Mouse (Mus musculus): ENCODE results near the gene Sned1. TPM values are rescaled to one million over a fixed set of nuclear protein-coding genes. Genes with fewer than 3 reads are reported as not detected.
A peak's percentile ranks its signal among the peaks of the same experiment; 100 is the strongest.

Sned1 gene
- polyA plus RNA-seq, 1 experiment from 2014 or later: 7.2 TPM

- no peaks in the 10 kb centered on the region for H3K9me3 ChIP-seq (replicated peaks)
Measured at GRCm38 (mm10) chr1:93229626-93230025, 6.0 kb upstream of the Sned1 start.

GRCm38 (mm10) chr1:93236545-93236924, 894 bp downstream of the Sned1 start:
- no peak for ATAC-seq (ENCODE audit: insufficient number of reproducible peaks, low FRiP score)
- WGBS: 17% methylated on average over 3 of the region's 3 CpGs
- peak overlapping the region; percentile 67 for H3K9ac ChIP-seq
- peaks cover 20% of the 10 kb centered on the region for H3K4me1 ChIP-seq (replicated peaks)
- peak overlapping the region; percentile 61 for H3K4me3 ChIP-seq
- H3K27me3 ChIP-seq (replicated peaks): peaks cover 39% of the 10 kb centered on the region
- peak overlapping the region; percentile 98 for H3K4me2 ChIP-seq
- H3K36me3 ChIP-seq: no peaks in the 10 kb centered on the region
- H3K27ac ChIP-seq (ENCODE audit: poor library complexity, severe bottlenecking): no peak overlapping the region
- no peaks in the 10 kb centered on the region for H3K9me3 ChIP-seq (replicated peaks)

More at GRCm38 (mm10) chr1:93229626-93230025, 6.0 kb upstream of the Sned1 start:
- Histone ChIP-seq H3K27me3 (replicated peaks) (peaks cover 30% of the 10 kb centered on the region), H3K36me3 (no peaks in the 10 kb centered on the region), H3K4me2 (no peak overlapping the region), H3K27ac (ENCODE audit: poor library complexity, severe bottlenecking) (no peak overlapping the region), H3K4me1 (replicated peaks) (peaks cover 4% of the 10 kb centered on the region; the same call in 1 of the 2 replicates), H3K4me3 (no peak overlapping the region), H3K9ac (no peak overlapping the region)
- WGBS: 72% methylated on average over 4 of the region's 4 CpGs
- ATAC-seq (ENCODE audit: insufficient number of reproducible peaks, low FRiP score): no peak

- ATAC-seq (ENCODE audit: insufficient number of reproducible peaks, low FRiP score): no peak
- no peak overlapping the region for H3K27ac ChIP-seq (ENCODE audit: poor library complexity, severe bottlenecking)
- no peak overlapping the region for H3K9ac ChIP-seq
- peaks cover 20% of the 10 kb centered on the region for H3K4me1 ChIP-seq (replicated peaks)
- no peak overlapping the region for H3K4me3 ChIP-seq
- no peak overlapping the region for H3K4me2 ChIP-seq
- peaks cover 37% of the 10 kb centered on the region for H3K27me3 ChIP-seq (replicated peaks)
- WGBS: 82% methylated on average over 10 of the region's 10 CpGs
- no peaks in the 10 kb centered on the region for H3K36me3 ChIP-seq
- no peaks in the 10 kb centered on the region for H3K9me3 ChIP-seq (replicated peaks)
Measured at GRCm38 (mm10) chr1:93237676-93238075, 2.0 kb downstream of the Sned1 start.

- H3K4me3 ChIP-seq: no peak overlapping the region
- WGBS: 43% methylated on average over 4 of the region's 4 CpGs
- no peaks in the 10 kb centered on the region for H3K36me3 ChIP-seq
- no peak overlapping the region for H3K4me2 ChIP-seq
- peaks cover 20% of the 10 kb centered on the region for H3K4me1 ChIP-seq (replicated peaks)
- H3K9me3 ChIP-seq (replicated peaks): no peaks in the 10 kb centered on the region
- ATAC-seq (ENCODE audit: insufficient number of reproducible peaks, low FRiP score): no peak
- no peak overlapping the region for H3K9ac ChIP-seq
- H3K27me3 ChIP-seq (replicated peaks): peaks cover 37% of the 10 kb centered on the region
- no peak overlapping the region for H3K27ac ChIP-seq (ENCODE audit: poor library complexity, severe bottlenecking)
Measured at GRCm38 (mm10) chr1:93238201-93238600, 2.6 kb downstream of the Sned1 start.

- H3K27me3 ChIP-seq (replicated peaks): no peaks in the 10 kb centered on the region
- ATAC-seq (ENCODE audit: insufficient number of reproducible peaks, low FRiP score): no peak
- H3K9ac ChIP-seq: no peak overlapping the region
- no peak overlapping the region for H3K27ac ChIP-seq (ENCODE audit: poor library complexity, severe bottlenecking)
- H3K4me1 ChIP-seq (replicated peaks): peaks cover 14% of the 10 kb centered on the region
- H3K9me3 ChIP-seq (replicated peaks): no peaks in the 10 kb centered on the region
- 41% methylated on average over 2 of the region's 2 CpGs for WGBS
- no peaks in the 10 kb centered on the region for H3K36me3 ChIP-seq
- H3K4me2 ChIP-seq: no peak overlapping the region
- no peak overlapping the region for H3K4me3 ChIP-seq
Measured at GRCm38 (mm10) chr1:93245936-93246335, 10.3 kb downstream of the Sned1 start.

- Histone ChIP-seq H3K4me1 (replicated peaks) (no peaks in the 10 kb centered on the region), H3K4me3 (no peak overlapping the region), H3K36me3 (no peaks in the 10 kb centered on the region), H3K9ac (no peak overlapping the region), H3K9me3 (replicated peaks) (no peaks in the 10 kb centered on the region), H3K27ac (ENCODE audit: poor library complexity, severe bottlenecking) (no peak overlapping the region), H3K27me3 (replicated peaks) (peaks cover 6% of the 10 kb centered on the region; the same call in 1 of the 2 replicates), H3K4me2 (no peak overlapping the region)
- ATAC-seq (ENCODE audit: insufficient number of reproducible peaks, low FRiP score): no peak
- WGBS: 36% methylated on average over 2 of the region's 2 CpGs
Measured at GRCm38 (mm10) chr1:93252586-93252985, 16.9 kb downstream of the Sned1 start.

GRCm38 (mm10) chr1:93255761-93256160, 20.1 kb downstream of the Sned1 start:
- Histone ChIP-seq H3K9me3 (replicated peaks) (no peaks in the 10 kb centered on the region), H3K27ac (ENCODE audit: poor library complexity, severe bottlenecking) (no peak overlapping the region), H3K4me2 (no peak overlapping the region), H3K9ac (no peak overlapping the region), H3K36me3 (no peaks in the 10 kb centered on the region), H3K27me3 (replicated peaks) (peaks cover 9% of the 10 kb centered on the region), H3K4me3 (no peak overlapping the region), H3K4me1 (replicated peaks) (no peaks in the 10 kb centered on the region)
- WGBS: 86% methylated on average over 7 of the region's 7 CpGs
- no peak for ATAC-seq (ENCODE audit: insufficient number of reproducible peaks, low FRiP score)

- Histone ChIP-seq H3K27me3 (replicated peaks) (peaks cover 9% of the 10 kb centered on the region), H3K27ac (ENCODE audit: poor library complexity, severe bottlenecking) (no peak overlapping the region), H3K9ac (no peak overlapping the region), H3K4me3 (no peak overlapping the region), H3K36me3 (no peaks in the 10 kb centered on the region), H3K4me2 (no peak overlapping the region), H3K9me3 (replicated peaks) (no peaks in the 10 kb centered on the region), H3K4me1 (replicated peaks) (no peaks in the 10 kb centered on the region)
- WGBS: 89% methylated on average over 1 of the region's 1 CpGs
- no peak for ATAC-seq (ENCODE audit: insufficient number of reproducible peaks, low FRiP score)
Measured at GRCm38 (mm10) chr1:93257560-93257959, 21.9 kb downstream of the Sned1 start.

GRCm38 (mm10) chr1:93267207-93267606, 31.6 kb downstream of the Sned1 start:
- H3K9ac ChIP-seq: no peak overlapping the region
- 35% methylated on average over 3 of the region's 3 CpGs for WGBS
- no peak overlapping the region for H3K4me3 ChIP-seq
- H3K9me3 ChIP-seq (replicated peaks): no peaks in the 10 kb centered on the region
- H3K4me1 ChIP-seq (replicated peaks): no peaks in the 10 kb centered on the region
- H3K4me2 ChIP-seq: no peak overlapping the region
- H3K36me3 ChIP-seq: no peaks in the 10 kb centered on the region
- 0 out of 2 replicates have a peak, but pooled peaks cover 13% of the 10 kb centered on the region for H3K27me3 ChIP-seq (replicated peaks)
- ATAC-seq (ENCODE audit: insufficient number of reproducible peaks, low FRiP score): no peak
- H3K27ac ChIP-seq (ENCODE audit: poor library complexity, severe bottlenecking): no peak overlapping the region

- no peak for ATAC-seq (ENCODE audit: insufficient number of reproducible peaks, low FRiP score)
- 78% methylated on average over 2 of the region's 2 CpGs for WGBS
- Histone ChIP-seq H3K27me3 (replicated peaks) (0 out of 2 replicates have a peak, but pooled peaks cover 13% of the 10 kb centered on the region), H3K4me1 (replicated peaks) (no peaks in the 10 kb centered on the region), H3K36me3 (no peaks in the 10 kb centered on the region), H3K27ac (ENCODE audit: poor library complexity, severe bottlenecking) (no peak overlapping the region), H3K4me3 (no peak overlapping the region), H3K9me3 (replicated peaks) (no peaks in the 10 kb centered on the region), H3K4me2 (no peak overlapping the region), H3K9ac (no peak overlapping the region)
Measured at GRCm38 (mm10) chr1:93268246-93268645, 32.6 kb downstream of the Sned1 start.

- H3K27me3 ChIP-seq (replicated peaks): 0 out of 2 replicates have a peak, but pooled peaks cover 13% of the 10 kb centered on the region
- WGBS: 64% methylated on average over 3 of the region's 3 CpGs
- H3K4me2 ChIP-seq: no peak overlapping the region
- no peak overlapping the region for H3K9ac ChIP-seq
- no peaks in the 10 kb centered on the region for H3K9me3 ChIP-seq (replicated peaks)
- H3K27ac ChIP-seq (ENCODE audit: poor library complexity, severe bottlenecking): no peak overlapping the region
- no peak for ATAC-seq (ENCODE audit: insufficient number of reproducible peaks, low FRiP score)
- no peak overlapping the region for H3K4me3 ChIP-seq
- peaks cover 6% of the 10 kb centered on the region; the same call in 1 of the 2 replicates for H3K36me3 ChIP-seq
- no peaks in the 10 kb centered on the region for H3K4me1 ChIP-seq (replicated peaks)
Measured at GRCm38 (mm10) chr1:93270516-93271240, 35.0 kb downstream of the Sned1 start.

- Histone ChIP-seq H3K4me1 (replicated peaks) (no peaks in the 10 kb centered on the region), H3K4me2 (no peak overlapping the region), H3K27ac (ENCODE audit: poor library complexity, severe bottlenecking) (no peak overlapping the region), H3K9me3 (replicated peaks) (no peaks in the 10 kb centered on the region), H3K27me3 (replicated peaks) (peaks cover 13% of the 10 kb centered on the region; the same call in 1 of the 2 replicates), H3K4me3 (no peak overlapping the region), H3K9ac (no peak overlapping the region), H3K36me3 (peaks cover 6% of the 10 kb centered on the region; the same call in 1 of the 2 replicates)
- WGBS: 66% methylated on average over 6 of the region's 6 CpGs
- ATAC-seq (ENCODE audit: insufficient number of reproducible peaks, low FRiP score): no peak
Measured at GRCm38 (mm10) chr1:93271751-93272150, 36.1 kb downstream of the Sned1 start.
